Mouse (Mus musculus) spleen, adult 12 weeks (tissue): ENCODE data around the gene Abcc9.

Experiments
- DNase-seq: peaks from one replicate; pipeline ENCODE4 v3.0.0; 2022; ENCODE audit warnings: low spot score

Abcc9 gene

GRCm38 (mm10) chr6:142701652-142702637 lies at the start of gene Abcc9:
TSS of gene Abcc9 (minus strand) at chr6:142702315.
- no peak for DNase-seq

- DNase-seq, result no peak
Observed at GRCm38 (mm10) chr6:142751365-142751764, 49.2 kb upstream of the Abcc9 start.

- no peak for DNase-seq
Observed at GRCm38 (mm10) chr6:142748057-142748708, 46.1 kb upstream of the Abcc9 start.

GRCm38 (mm10) chr6:142747165-142747564 lies 45.0 kb upstream of the Abcc9 start:
- no peak for DNase-seq

- DNase-seq, result no peak
Observed at GRCm38 (mm10) chr6:142746765-142747164, 44.6 kb upstream of the Abcc9 start.

- no peak for DNase-seq
Observed at GRCm38 (mm10) chr6:142745484-142745883, 43.4 kb upstream of the Abcc9 start.

GRCm38 (mm10) chr6:142743193-142743592 lies 41.1 kb upstream of the Abcc9 start:
- no peak for DNase-seq

GRCm38 (mm10) chr6:142741763-142742162 lies 39.6 kb upstream of the Abcc9 start:
- no peak for DNase-seq

GRCm38 (mm10) chr6:142738637-142739036 lies 36.5 kb upstream of the Abcc9 start:
- DNase-seq, result no peak

- DNase-seq, result no peak
Observed at GRCm38 (mm10) chr6:142738225-142738624, 36.1 kb upstream of the Abcc9 start.

GRCm38 (mm10) chr6:142735302-142736005 lies 33.3 kb upstream of the Abcc9 start:
- no peak for DNase-seq

- no peak for DNase-seq
Observed at GRCm38 (mm10) chr6:142732567-142733290, 30.6 kb upstream of the Abcc9 start.

GRCm38 (mm10) chr6:142726032-142726431 lies 23.9 kb upstream of the Abcc9 start:
- DNase-seq, result no peak

GRCm38 (mm10) chr6:142721731-142722130 lies 19.6 kb upstream of the Abcc9 start:
- DNase-seq, result no peak

GRCm38 (mm10) chr6:142720641-142721040 lies 18.5 kb upstream of the Abcc9 start:
- no peak for DNase-seq

GRCm38 (mm10) chr6:142718167-142718566 lies 16.1 kb upstream of the Abcc9 start:
- no peak for DNase-seq

GRCm38 (mm10) chr6:142717186-142717585 lies 15.1 kb upstream of the Abcc9 start:
- no peak for DNase-seq

- no peak for DNase-seq
Observed at GRCm38 (mm10) chr6:142715026-142715425, 12.9 kb upstream of the Abcc9 start.

GRCm38 (mm10) chr6:142711106-142711505 lies 9.0 kb upstream of the Abcc9 start:
- no peak for DNase-seq

- DNase-seq, result no peak
Observed at GRCm38 (mm10) chr6:142710690-142711089, 8.6 kb upstream of the Abcc9 start.

GRCm38 (mm10) chr6:142708369-142708768 lies 6.3 kb upstream of the Abcc9 start:
- DNase-seq, result no peak

- DNase-seq, result no peak
Observed at GRCm38 (mm10) chr6:142706688-142707087, 4.6 kb upstream of the Abcc9 start.
